Mouse (Mus musculus): ENCODE measurements at regions not wholly inside any gene's neighbourhood (a gene's known extent, or its start where the extent isn't known, plus 50 kb on each side); places are given as distances from the start of the nearest gene placed in this dataset.

DNA sequence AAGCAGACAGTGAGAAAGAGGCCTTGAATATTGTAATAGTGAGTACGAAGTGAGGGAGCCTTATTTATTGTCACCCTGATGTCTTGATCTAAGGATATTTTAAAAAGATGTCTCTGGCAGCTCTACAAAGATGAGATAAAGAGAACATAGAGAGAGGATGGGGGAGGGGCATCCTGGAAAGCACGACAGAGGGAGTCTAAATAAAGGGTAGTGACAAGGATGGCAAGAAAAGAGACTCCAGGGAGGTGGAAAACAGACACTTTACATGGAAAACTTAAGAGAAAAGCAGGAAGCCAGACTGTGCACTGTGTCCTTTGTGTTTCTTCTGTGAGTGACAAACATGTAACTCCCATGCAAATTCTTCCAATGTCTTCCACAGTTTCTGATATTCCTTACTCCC lies 232.4 kb downstream of the Gm9195 start:
- H3K4me3 ChIP-seq: no peak overlapping the region

DNA sequence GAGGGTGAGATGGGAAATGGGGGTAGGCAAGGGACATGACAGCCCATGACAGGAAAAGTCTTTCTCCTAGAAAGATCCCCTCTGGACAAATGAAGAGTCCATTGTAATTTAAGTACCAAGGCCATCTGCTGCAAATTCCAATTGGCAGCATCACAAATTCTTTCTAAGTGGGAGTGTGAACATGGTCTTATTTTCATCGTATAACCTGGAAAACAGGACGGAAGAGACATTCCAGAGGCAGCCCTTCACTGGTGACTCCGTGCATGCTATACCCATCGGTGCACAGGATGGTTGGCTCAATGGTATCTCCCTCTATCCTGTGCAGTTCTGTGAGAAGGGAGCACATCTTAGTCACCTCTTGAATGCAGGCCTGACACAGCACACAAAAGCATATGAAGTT lies 249.8 kb downstream of the Gm9195 start:
- Histone ChIP-seq H3K4me3 (no peak overlapping the region), H3K27ac (no peak overlapping the region)
- no peak for TF ChIP-seq CTCF (conservative IDR thresholded peaks at IDR 0.05)
- no peak for DNase-seq (ENCODE audit: low spot score in 2 of 2)

More for the DNA sequence above, 232.4 kb downstream of the Gm9195 start:
- no peak overlapping the region for H3K27ac ChIP-seq
- no peak for DNase-seq (ENCODE audit: low spot score in 2 of 2)
- no peak for TF ChIP-seq CTCF (conservative IDR thresholded peaks at IDR 0.05)

DNA sequence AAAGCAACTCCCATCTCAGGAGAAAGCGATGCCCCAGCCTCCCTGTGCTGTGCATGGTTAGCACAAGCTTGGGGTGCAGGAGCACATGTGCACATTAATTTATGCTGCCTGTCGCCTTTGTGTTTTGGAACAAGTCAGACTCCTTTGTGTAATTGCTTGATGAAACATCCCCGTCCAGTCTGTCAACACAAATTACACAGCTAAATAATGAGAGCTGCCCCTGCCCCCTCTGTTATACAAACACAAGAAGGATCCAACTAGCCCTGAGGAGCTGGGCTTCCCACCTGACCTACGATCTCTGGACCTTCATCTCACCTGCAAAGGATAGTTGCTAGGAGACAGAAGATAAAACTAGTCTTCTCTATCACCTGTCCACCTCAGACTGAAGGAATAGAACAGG lies 251.4 kb downstream of the Gm9195 start:
- TF ChIP-seq CTCF (conservative IDR thresholded peaks at IDR 0.05): no peak
- H3K27ac ChIP-seq: no peak overlapping the region
- no peak for DNase-seq (ENCODE audit: low spot score in 2 of 2)
- no peak overlapping the region for H3K4me3 ChIP-seq

DNA sequence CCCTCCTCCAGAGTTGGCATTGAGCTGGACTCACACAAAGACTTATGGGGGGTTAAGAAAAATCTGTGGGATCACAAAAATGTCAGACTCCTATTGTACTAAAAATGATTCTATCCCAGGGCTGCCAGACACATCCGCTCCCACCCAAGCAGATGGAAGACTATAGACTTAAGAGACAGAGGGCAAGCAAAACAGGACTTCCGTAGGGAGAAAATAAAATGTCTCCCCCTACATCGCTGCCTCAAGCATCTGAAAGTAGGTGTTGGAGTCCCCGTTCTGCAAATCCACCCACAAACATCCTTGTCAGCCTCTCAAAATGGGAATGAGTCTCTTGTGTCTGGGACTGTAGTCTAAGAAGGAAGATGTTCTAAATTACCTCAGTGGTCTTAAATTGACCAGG lies 253.3 kb downstream of the Gm9195 start:
- TF ChIP-seq CTCF (conservative IDR thresholded peaks at IDR 0.05): no peak
- no peak overlapping the region for H3K27ac ChIP-seq
- no peak overlapping the region for H3K4me3 ChIP-seq
- peak in 1 of 2 experiments; percentile 11 for DNase-seq (ENCODE audit: low spot score in 2 of 2)

DNA sequence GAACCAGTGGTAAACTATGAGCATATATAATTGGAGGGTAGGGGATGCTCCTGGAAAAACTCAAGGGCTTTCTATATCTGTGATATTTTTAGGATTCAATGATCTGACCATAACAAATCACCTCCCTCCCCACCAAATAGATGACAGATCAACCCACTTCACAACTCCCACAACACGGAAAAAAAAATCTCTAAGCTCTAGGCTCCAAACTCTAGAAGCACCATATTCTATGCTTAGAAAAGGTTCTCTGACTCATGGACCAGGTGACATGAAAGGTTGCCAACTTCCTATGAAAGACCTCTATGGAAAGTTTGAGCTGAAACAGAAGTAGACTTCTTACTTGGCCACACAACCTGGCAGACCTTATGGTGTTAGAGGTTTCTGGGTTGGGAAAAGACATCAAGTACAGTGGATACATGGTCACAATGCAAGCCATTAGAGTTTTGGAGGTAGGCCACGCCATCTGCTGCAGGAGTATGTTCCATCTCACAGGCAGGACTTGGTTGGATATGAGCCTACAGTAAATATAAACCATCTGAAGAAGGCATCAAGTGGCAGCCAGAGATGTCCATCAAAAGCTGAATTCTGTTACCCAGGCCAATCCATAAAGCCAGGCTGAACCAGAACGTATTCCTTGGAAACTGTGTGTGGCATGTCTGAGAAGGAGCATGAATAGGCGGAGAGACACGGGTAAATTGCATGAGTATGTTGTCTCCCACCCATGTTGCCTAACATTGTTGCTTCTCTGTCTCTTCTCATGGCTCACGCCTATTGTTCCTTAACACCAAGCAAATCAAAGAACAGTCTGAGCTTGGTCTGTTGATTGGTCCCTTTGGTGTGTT lies 257.2 kb downstream of the Gm9195 start:
- DNase-seq (ENCODE audit: low spot score in 2 of 2): no peak
- no peak overlapping the region for H3K4me3 ChIP-seq
- H3K27ac ChIP-seq: no peak overlapping the region
- no peak for TF ChIP-seq CTCF (conservative IDR thresholded peaks at IDR 0.05)

DNA sequence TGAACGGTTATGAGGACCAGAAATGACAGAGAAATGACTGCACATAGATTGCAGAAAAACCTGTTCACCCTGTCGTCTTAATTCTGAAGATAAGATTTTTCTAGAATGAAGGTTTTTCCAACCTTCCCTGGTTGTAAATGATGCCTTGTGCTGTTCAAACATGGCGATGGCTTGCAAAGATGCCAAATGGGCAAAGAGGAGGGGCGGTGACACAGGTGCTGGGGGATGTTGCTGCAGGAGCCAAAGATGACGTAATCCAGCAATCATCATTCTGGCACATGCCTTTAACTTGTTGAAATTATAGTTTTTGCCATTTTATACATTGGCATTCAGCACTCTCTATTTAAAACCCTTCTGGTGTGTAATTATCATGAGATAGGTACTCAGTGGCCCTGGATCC lies 263.8 kb downstream of the Gm9195 start:
- DNase-seq (ENCODE audit: low spot score in 2 of 2): no peak
- Histone ChIP-seq H3K4me3 (no peak overlapping the region), H3K27ac (no peak overlapping the region)
- TF ChIP-seq CTCF (conservative IDR thresholded peaks at IDR 0.05): no peak

DNA sequence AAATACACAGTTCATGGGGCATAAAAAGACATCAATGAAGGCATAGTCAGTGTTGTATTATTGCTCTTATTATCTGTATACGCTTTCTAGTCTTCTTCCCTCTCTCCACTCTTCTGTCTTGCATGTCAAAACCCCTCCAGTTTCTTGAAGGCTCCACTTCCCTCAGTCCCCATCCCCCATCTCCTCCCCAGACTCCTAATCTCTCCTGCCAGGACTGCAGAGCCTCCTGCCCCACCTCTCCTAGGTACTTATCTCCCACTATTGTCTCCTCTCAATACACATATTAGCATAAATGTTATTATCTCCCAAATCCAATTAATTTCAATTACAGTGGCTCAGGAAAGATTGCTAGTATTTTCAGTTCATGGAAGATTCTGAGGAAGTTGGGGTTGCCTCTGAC lies 264.2 kb downstream of the Gm9195 start:
- no peak overlapping the region for H3K27ac ChIP-seq
- no peak for DNase-seq (ENCODE audit: low spot score in 2 of 2)
- TF ChIP-seq CTCF (conservative IDR thresholded peaks at IDR 0.05): no peak
- H3K4me3 ChIP-seq: no peak overlapping the region

DNA sequence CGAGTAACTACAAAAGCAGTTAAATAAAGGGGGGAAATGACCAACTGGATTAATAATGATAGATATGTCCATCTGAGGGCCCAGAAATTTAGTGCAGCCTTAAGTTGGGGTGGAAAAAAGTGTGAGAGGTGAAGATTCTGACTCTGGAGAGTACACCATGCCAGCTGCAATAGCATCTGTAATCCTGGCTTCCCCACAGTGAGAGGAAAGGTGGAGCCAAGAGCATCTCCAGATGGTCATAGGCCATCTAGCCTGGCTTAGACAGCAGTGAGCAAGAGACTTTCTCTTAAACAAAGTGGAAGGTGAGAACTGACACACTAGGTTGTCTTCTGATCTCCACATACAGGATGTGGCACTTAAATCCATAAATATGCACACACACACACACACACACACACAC lies 264.7 kb downstream of the Gm9195 start:
- TF ChIP-seq CTCF (conservative IDR thresholded peaks at IDR 0.05): no peak
- DNase-seq (ENCODE audit: low spot score in 2 of 2): no peak
- no peak overlapping the region for H3K27ac ChIP-seq
- no peak overlapping the region for H3K4me3 ChIP-seq

DNA sequence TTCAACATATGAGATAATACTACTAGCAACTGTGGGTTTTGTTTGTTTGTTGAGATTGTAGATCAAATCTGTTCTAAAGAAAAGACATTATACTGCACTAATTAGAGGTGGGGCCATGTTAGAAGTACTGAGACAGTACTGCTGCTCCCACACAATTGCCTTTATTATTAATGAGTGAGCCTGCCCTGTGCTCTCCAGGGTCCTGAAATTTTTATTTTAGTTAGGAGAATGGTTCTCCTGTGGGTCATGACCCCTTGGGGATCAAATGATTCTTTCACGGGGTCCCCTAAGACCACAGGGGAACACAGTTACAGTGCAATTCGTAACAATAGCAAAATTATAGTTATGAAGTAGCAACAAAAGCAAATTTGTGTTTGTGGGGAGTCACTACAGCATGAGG lies 268.8 kb downstream of the Gm9195 start:
- no peak for DNase-seq (ENCODE audit: low spot score in 2 of 2)
- Histone ChIP-seq H3K27ac (no peak overlapping the region), H3K4me3 (no peak overlapping the region)
- no peak for TF ChIP-seq CTCF (conservative IDR thresholded peaks at IDR 0.05)

DNA sequence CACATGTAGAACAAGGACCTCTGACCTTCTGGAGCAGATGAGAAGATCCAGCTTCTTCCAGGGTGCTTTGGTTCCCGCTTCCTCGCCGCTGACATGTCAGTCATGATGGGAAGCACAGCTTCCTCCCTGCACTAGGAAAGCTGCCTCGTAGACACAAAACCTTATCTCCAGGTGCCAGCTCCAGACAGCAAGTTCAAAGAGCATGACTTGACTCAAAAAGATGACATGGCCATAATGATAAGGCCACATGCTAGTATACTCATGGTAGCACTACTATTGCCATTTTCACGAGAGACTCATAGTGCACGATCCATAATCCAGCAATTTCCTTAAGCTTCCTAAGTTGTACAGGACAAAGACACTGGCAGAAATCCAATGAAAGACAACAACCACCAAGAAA lies 272.1 kb downstream of the Gm9195 start:
- DNase-seq (ENCODE audit: low spot score in 2 of 2): no peak
- TF ChIP-seq CTCF (conservative IDR thresholded peaks at IDR 0.05): no peak
- Histone ChIP-seq H3K4me3 (no peak overlapping the region), H3K27ac (no peak overlapping the region)

DNA sequence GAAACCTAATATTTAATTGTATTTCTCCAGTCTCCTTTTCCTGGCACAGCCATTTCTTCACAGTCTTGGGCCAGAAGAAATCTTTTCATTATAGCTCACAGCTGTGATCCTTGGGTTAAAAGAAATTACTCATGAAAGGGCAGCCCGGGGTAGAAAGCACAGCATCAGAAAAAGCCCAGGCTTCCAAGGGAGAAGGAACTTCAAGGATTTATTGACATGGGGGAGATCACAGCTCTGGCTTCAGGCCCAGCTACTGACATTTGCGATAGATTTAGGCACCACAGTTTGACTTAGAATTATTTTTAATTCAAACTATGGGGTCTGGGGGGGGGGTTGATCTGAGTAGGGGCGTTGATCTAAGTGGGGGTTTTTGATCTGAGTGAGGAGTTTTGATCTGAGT lies 291.3 kb downstream of the Gm9195 start:
- Histone ChIP-seq H3K4me3 (no peak overlapping the region), H3K27ac (no peak overlapping the region)
- TF ChIP-seq CTCF (conservative IDR thresholded peaks at IDR 0.05): no peak
- no peak for DNase-seq (ENCODE audit: low spot score in 2 of 2)

DNA sequence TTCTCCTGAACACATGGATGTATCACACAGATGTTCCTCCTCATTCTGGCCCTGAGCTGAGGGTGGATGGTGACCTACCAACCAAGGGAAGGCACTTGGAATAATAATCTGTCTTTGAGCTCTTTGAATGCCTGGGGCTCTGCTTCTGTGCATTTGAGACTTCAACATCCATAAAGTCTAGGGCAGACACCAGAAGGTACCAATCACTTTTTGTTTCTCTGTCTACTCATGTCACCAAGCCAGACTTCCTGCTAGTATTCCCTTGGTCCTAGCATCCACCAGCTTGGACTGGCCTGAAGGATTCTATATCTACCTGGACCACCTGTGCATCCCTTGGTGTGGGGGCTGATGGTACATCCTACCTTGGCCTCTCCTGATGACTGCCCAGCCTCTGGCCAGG lies 291.7 kb downstream of the Gm9195 start:
- no peak overlapping the region for H3K4me3 ChIP-seq
- DNase-seq (ENCODE audit: low spot score in 2 of 2): no peak
- no peak for TF ChIP-seq CTCF (conservative IDR thresholded peaks at IDR 0.05)
- no peak overlapping the region for H3K27ac ChIP-seq

DNA sequence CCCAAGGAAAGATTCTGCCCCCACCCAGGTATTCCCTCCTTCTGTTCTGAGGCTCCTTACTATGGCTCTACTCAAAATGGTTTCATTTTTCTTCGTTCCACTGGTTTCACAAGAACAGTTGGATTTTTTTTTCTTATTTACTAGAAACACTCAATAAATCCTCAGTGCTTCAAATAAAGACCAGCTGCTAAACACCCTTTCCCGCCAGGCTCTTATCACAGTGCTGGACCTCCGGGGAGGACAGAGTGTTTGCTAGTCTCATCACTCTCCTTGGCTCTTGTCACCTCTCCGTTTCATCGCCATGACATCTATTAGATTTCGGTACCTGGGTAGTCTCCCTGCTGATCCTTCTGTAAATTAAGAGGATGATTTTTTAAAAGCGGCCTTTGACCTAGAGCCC lies 293.7 kb downstream of the Gm9195 start:
- no peak overlapping the region for H3K4me3 ChIP-seq
- no peak for TF ChIP-seq CTCF (conservative IDR thresholded peaks at IDR 0.05)
- DNase-seq (ENCODE audit: low spot score in 2 of 2): no peak
- H3K27ac ChIP-seq: no peak overlapping the region

DNA sequence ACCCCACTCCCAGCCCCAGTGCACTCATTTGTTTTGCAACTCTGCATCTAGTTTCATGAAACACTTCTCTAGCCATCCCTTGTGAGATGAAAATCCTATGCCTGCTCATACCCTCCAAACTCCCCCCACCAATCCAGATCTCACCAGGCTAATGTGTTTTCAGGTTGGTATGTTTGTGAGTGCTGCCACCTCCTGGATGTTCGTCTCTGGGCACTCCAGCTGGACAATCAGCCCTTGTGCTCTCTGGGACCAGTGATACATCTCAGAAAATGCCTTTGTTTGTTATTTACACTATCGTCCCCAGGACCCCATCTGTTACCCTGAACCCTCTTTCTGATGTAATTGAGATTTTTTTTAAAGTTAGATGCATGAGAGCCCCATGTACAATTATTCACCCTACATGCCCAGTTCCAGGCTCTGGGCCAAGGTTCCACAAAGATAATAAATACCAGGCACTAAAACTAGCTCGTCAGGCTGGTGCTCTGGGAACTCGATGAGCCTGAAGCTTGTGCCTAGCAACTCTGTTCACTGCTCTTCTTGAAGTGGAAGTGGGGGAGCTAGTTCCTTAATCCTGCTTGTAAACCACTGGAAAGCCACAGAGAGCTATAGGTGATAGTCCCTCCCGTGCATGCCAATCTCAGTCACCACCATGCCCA lies 304.2 kb downstream of the Gm9195 start:
- peak; percentile 87 for TF ChIP-seq CTCF (conservative IDR thresholded peaks at IDR 0.05)
- peak; percentile 34 to 61 for DNase-seq (ENCODE audit: low spot score in 2 of 2)

More for the DNA sequence above, 304.2 kb downstream of the Gm9195 start:
- H3K27ac ChIP-seq: 0 out of 2 replicates have a peak overlapping the region, but pooled peaks have one; percentile 1
- H3K4me3 ChIP-seq: no peak overlapping the region
